Comparison of ENCODE assay signal across 26 mouse cellular contexts in genomic region chr9:91904066-91904465, GRCm38 (mm10).
DNase-seq lines count a peak whose midpoint lies in the region; ATAC-seq and TF ChIP-seq lines count a peak whose summit lies in the region.
"Had no signal": no experiment of that assay in that cellular context is flagged by ENCODE, and none has a peak within 500 bp of the region (broad histone marks: within the 10 kb centered on the region; RNA-seq: fewer than 3 reads in every experiment).

No protein-coding gene starts in this region.

- no peak for ATAC-seq in hindbrain, postnatal 0 days
- ATAC-seq in hindbrain, embryonic 11.5 days (ENCODE audit: low FRiP score) = no peak
- ATAC-seq: CD4-positive, CD25-positive, alpha-beta regulatory T cell, adult 4 months; forebrain, embryonic 15.5 days; midbrain, embryonic 15.5 days had no signal

- H3K27ac ChIP-seq in hindbrain, postnatal 0 days = no peak overlapping the region
- no peak overlapping the region for H3K27ac ChIP-seq in hindbrain, embryonic 11.5 days (ENCODE audit: low read depth, low read length)
- H3K27ac ChIP-seq: forebrain, embryonic 10.5 days; forebrain, embryonic 15.5 days; hindbrain, embryonic 15.5 days; kidney, embryonic 15.5 days; limb, embryonic 13.5 days; midbrain, embryonic 15.5 days; neural tube, embryonic 12.5 days had no signal

- WGBS in hindbrain, postnatal 0 days = 62% methylated on average over 5 of the region's 5 CpGs
- WGBS in hindbrain, embryonic 11.5 days = 88% methylated on average over 5 of the region's 5 CpGs

- no peak for TF ChIP-seq CTCF in hindbrain, postnatal 0 days (IDR thresholded peaks at IDR 0.05; ENCODE audit: low read depth)
- no peak for TF ChIP-seq CTCF in brain, embryonic 14.5 days (IDR thresholded peaks at IDR 0.05; ENCODE audit: borderline replicate concordance, extremely low read depth, insufficient read depth, insufficient read length)

- no peak overlapping the region for H3K4me3 ChIP-seq in hindbrain, postnatal 0 days (ENCODE audit: low read length)
- no peak overlapping the region for H3K4me3 ChIP-seq in hindbrain, embryonic 11.5 days (ENCODE audit: low read depth, low read length)
- H3K4me3 ChIP-seq: forebrain, embryonic 10.5 days; forebrain, embryonic 15.5 days; heart, embryonic 12.5 days; hindbrain, embryonic 15.5 days; kidney, embryonic 15.5 days; limb, embryonic 13.5 days; megakaryocyte, embryonic 14.5 days; midbrain, embryonic 15.5 days; neural tube, embryonic 12.5 days had no signal

- H3K9ac ChIP-seq in hindbrain, postnatal 0 days (replicated peaks; ENCODE audit: low read length) = no peak overlapping the region
- H3K9ac ChIP-seq in hindbrain, embryonic 11.5 days (ENCODE audit: low read depth, low read length) = no peak overlapping the region
- H3K9ac ChIP-seq: forebrain, embryonic 15.5 days; heart, embryonic 12.5 days; hindbrain, embryonic 15.5 days; kidney, embryonic 15.5 days; limb, embryonic 13.5 days; midbrain, embryonic 15.5 days; neural tube, embryonic 12.5 days had no signal

- H3K27me3 ChIP-seq in hindbrain, postnatal 0 days (ENCODE audit: insufficient read depth, low read length) = no peaks in the 10 kb centered on the region
- H3K27me3 ChIP-seq in hindbrain, embryonic 11.5 days (ENCODE audit: control insufficient read depth, insufficient read depth, low read length) = no peaks in the 10 kb centered on the region
- H3K27me3 ChIP-seq: forebrain, embryonic 15.5 days; heart, embryonic 12.5 days; hindbrain, embryonic 15.5 days; kidney, embryonic 15.5 days; limb, embryonic 13.5 days; megakaryocyte, embryonic 14.5 days; midbrain, embryonic 15.5 days; neural tube, embryonic 12.5 days had no signal

- DNase-seq in hindbrain, postnatal 0 days (ENCODE audit: low spot score) = peak; percentile 26
- no peak for DNase-seq in hindbrain, embryonic 11.5 days (ENCODE audit: low spot score)
- peak; percentile 38 for DNase-seq in brain, embryonic 14.5 days (ENCODE audit: low read depth)
- peak; percentile 25 for DNase-seq in cerebellum, adult 9-10 months
- peak; percentile 25 for DNase-seq in cerebellum, postnatal 36 days
- DNase-seq in right cerebral cortex, postnatal 25 days = no peak
- DNase-seq in neural tube, embryonic 10.5 days (ENCODE audit: extremely low spot score, low spot score) = no peak
- DNase-seq: adrenal gland, postnatal 14 days; gastrocnemius, postnatal 25 days; heart, adult 11 months; kidney, adult 18-20 months; kidney, postnatal 25 days; lung, postnatal 4 days; right cerebral cortex, adult 18-20 months; thymus, postnatal 4 days had no signal

- TF ChIP-seq POLR2A in brain, embryonic 14.5 days (IDR thresholded peaks at IDR 0.05; ENCODE audit: borderline replicate concordance, extremely low read depth, insufficient read depth, insufficient read length, poor library complexity, severe bottlenecking) = no peak

- H3K4me1 ChIP-seq in hindbrain, postnatal 0 days (ENCODE audit: insufficient read depth, low read length) = no peaks in the 10 kb centered on the region
- H3K4me1 ChIP-seq in hindbrain, embryonic 11.5 days (replicated peaks; ENCODE audit: control insufficient read depth, insufficient read depth, low read length) = no peaks in the 10 kb centered on the region
- H3K4me1 ChIP-seq: forebrain, embryonic 10.5 days; forebrain, embryonic 15.5 days; heart, embryonic 12.5 days; hindbrain, embryonic 15.5 days; kidney, embryonic 15.5 days; limb, embryonic 13.5 days; megakaryocyte, embryonic 14.5 days; midbrain, embryonic 15.5 days; neural tube, embryonic 12.5 days had no signal

- no peak overlapping the region for H3K4me2 ChIP-seq in hindbrain, postnatal 0 days (ENCODE audit: low read depth, low read length)
- no peak overlapping the region for H3K4me2 ChIP-seq in hindbrain, embryonic 11.5 days (replicated peaks; ENCODE audit: low read depth, low read length)
- H3K4me2 ChIP-seq: forebrain, embryonic 15.5 days; heart, embryonic 12.5 days; hindbrain, embryonic 15.5 days; kidney, embryonic 15.5 days; limb, embryonic 13.5 days; liver, embryonic 11.5 days; midbrain, embryonic 15.5 days; neural tube, embryonic 12.5 days had no signal

- no peaks in the 10 kb centered on the region for H3K9me3 ChIP-seq in hindbrain, postnatal 0 days (ENCODE audit: low read length)
- H3K9me3 ChIP-seq in hindbrain, embryonic 11.5 days (ENCODE audit: control insufficient read depth, low read length) = no peaks in the 10 kb centered on the region
- H3K9me3 ChIP-seq: forebrain, embryonic 10.5 days; forebrain, embryonic 15.5 days; heart, embryonic 12.5 days; hindbrain, embryonic 15.5 days; kidney, embryonic 15.5 days; limb, embryonic 13.5 days; megakaryocyte, embryonic 14.5 days; midbrain, embryonic 15.5 days; neural tube, embryonic 12.5 days had no signal

- no peaks in the 10 kb centered on the region for H3K36me3 ChIP-seq in hindbrain, postnatal 0 days (ENCODE audit: insufficient read depth, low read length)
- H3K36me3 ChIP-seq in hindbrain, embryonic 11.5 days (ENCODE audit: control insufficient read depth, insufficient read depth, low read length) = no peaks in the 10 kb centered on the region
- H3K36me3 ChIP-seq: forebrain, embryonic 10.5 days; forebrain, embryonic 15.5 days; heart, embryonic 12.5 days; hindbrain, embryonic 15.5 days; kidney, embryonic 15.5 days; limb, embryonic 13.5 days; midbrain, embryonic 15.5 days; neural tube, embryonic 12.5 days had no signal

Comparison
In these comparisons a context has a peak if more than half of its experiments do, and no peak if none do; other contexts are left out.
1. DNase-seq: peak in hindbrain, postnatal 0 days (single experiment), brain, embryonic 14.5 days (single experiment), cerebellum, adult 9-10 months (single experiment) and cerebellum, postnatal 36 days (2 of 2); none in hindbrain, embryonic 11.5 days (single experiment), right cerebral cortex, postnatal 25 days (single experiment) and neural tube, embryonic 10.5 days (single experiment).